Mouse (Mus musculus): ENCODE measurements around the gene Ifitm6. TPM values are rescaled to one million over a fixed set of nuclear protein-coding genes. Genes with fewer than 3 reads are reported as not detected.
"Not testable (repeated sequence)": the region's sequence is repeated elsewhere in the genome, so short reads cannot be mapped to it uniquely, and the experiment has no call there.

The Ifitm6 gene
- total and polyA plus RNA-seq, 2 experiments from 2014 or later: 0.83 to 0.99 TPM

GRCm38 (mm10) chr7:141039386-141040107, 21.8 kb upstream of the Ifitm6 start:
- Histone ChIP-seq H3K4me2 (ENCODE audit: low read depth, low read length, poor library complexity, severe bottlenecking) (no peak overlapping the region), H3K27me3 (ENCODE audit: insufficient read depth, low read length) (no peaks in the 10 kb centered on the region), H3K4me1 (ENCODE audit: insufficient read depth, low read length) (no peaks in the 10 kb centered on the region), H3K27ac (ENCODE audit: low read depth, low read length) (no peak overlapping the region), H3K9ac (replicated peaks; ENCODE audit: low read length, poor library complexity, severe bottlenecking) (no peak overlapping the region), H3K36me3 (ENCODE audit: insufficient read depth, low read length) (no peaks in the 10 kb centered on the region), H3K9me3 (ENCODE audit: low read length) (no peaks in the 10 kb centered on the region), H3K4me3 (ENCODE audit: low read depth, low read length) (no peak overlapping the region)
- no peak for DNase-seq (ENCODE audit: low spot score)
- WGBS: 88% methylated on average over 4 of the region's 4 CpGs
- no peak for ATAC-seq (ENCODE audit: low FRiP score)
- no peak for TF ChIP-seq CTCF (IDR thresholded peaks at IDR 0.05)

- Histone ChIP-seq H3K4me1 (ENCODE audit: insufficient read depth, low read length) (no peaks in the 10 kb centered on the region), H3K9ac (replicated peaks; ENCODE audit: low read length, poor library complexity, severe bottlenecking) (no peak overlapping the region), H3K4me3 (ENCODE audit: low read depth, low read length) (no peak overlapping the region), H3K36me3 (ENCODE audit: insufficient read depth, low read length) (no peaks in the 10 kb centered on the region), H3K27ac (ENCODE audit: low read depth, low read length) (no peak overlapping the region), H3K9me3 (ENCODE audit: low read length) (no peaks in the 10 kb centered on the region), H3K4me2 (ENCODE audit: low read depth, low read length, poor library complexity, severe bottlenecking) (no peak overlapping the region), H3K27me3 (ENCODE audit: insufficient read depth, low read length) (no peaks in the 10 kb centered on the region)
- WGBS: 85% methylated on average over 20 of the region's 21 CpGs
- ATAC-seq (ENCODE audit: low FRiP score) (no peak), DNase-seq (ENCODE audit: low spot score) (no peak)
- no peak for TF ChIP-seq CTCF (IDR thresholded peaks at IDR 0.05)
Observed at GRCm38 (mm10) chr7:141038090-141039032, 20.6 kb upstream of the Ifitm6 start.

- H3K27ac ChIP-seq (ENCODE audit: low read depth, low read length); H3K4me2 ChIP-seq (ENCODE audit: low read depth, low read length, poor library complexity, severe bottlenecking); H3K36me3 ChIP-seq (ENCODE audit: insufficient read depth, low read length); H3K9ac ChIP-seq (replicated peaks; ENCODE audit: low read length, poor library complexity, severe bottlenecking); H3K9me3 ChIP-seq (ENCODE audit: low read length); DNase-seq (ENCODE audit: low spot score); H3K4me1 ChIP-seq (ENCODE audit: insufficient read depth, low read length); H3K27me3 ChIP-seq (ENCODE audit: insufficient read depth, low read length); ATAC-seq (ENCODE audit: low FRiP score); H3K4me3 ChIP-seq (ENCODE audit: low read depth, low read length): not testable (repeated sequence)
- WGBS: 88% methylated on average over 1 of the region's 2 CpGs
Observed at GRCm38 (mm10) chr7:141036624-141037023, 18.9 kb upstream of the Ifitm6 start.

- no peak overlapping the region for H3K9ac ChIP-seq (replicated peaks; ENCODE audit: low read length, poor library complexity, severe bottlenecking)
- no peak overlapping the region for H3K27ac ChIP-seq (ENCODE audit: low read depth, low read length)
- TF ChIP-seq CTCF (IDR thresholded peaks at IDR 0.05): no peak
- ATAC-seq (ENCODE audit: low FRiP score): no peak
- H3K36me3 ChIP-seq (ENCODE audit: insufficient read depth, low read length): no peaks in the 10 kb centered on the region
- H3K4me2 ChIP-seq (ENCODE audit: low read depth, low read length, poor library complexity, severe bottlenecking): no peak overlapping the region
- no peak for DNase-seq (ENCODE audit: low spot score)
- no peaks in the 10 kb centered on the region for H3K9me3 ChIP-seq (ENCODE audit: low read length)
- no peaks in the 10 kb centered on the region for H3K4me1 ChIP-seq (ENCODE audit: insufficient read depth, low read length)
- WGBS: 80% methylated on average over 9 of the region's 9 CpGs
- no peak overlapping the region for H3K4me3 ChIP-seq (ENCODE audit: low read depth, low read length)
- no peaks in the 10 kb centered on the region for H3K27me3 ChIP-seq (ENCODE audit: insufficient read depth, low read length)
Observed at GRCm38 (mm10) chr7:141032458-141033167, 14.9 kb upstream of the Ifitm6 start.

- WGBS: 39% methylated on average over 3 of the region's 3 CpGs
- no peak overlapping the region for H3K27ac ChIP-seq (ENCODE audit: low read depth, low read length)
Observed at GRCm38 (mm10) chr7:141030390-141030789, 12.7 kb upstream of the Ifitm6 start.

More at GRCm38 (mm10) chr7:141030390-141030789, 12.7 kb upstream of the Ifitm6 start:
- Histone ChIP-seq H3K4me3 (ENCODE audit: low read depth, low read length) (no peak overlapping the region), H3K9me3 (ENCODE audit: low read length) (no peaks in the 10 kb centered on the region), H3K4me1 (ENCODE audit: insufficient read depth, low read length) (no peaks in the 10 kb centered on the region), H3K4me2 (ENCODE audit: low read depth, low read length, poor library complexity, severe bottlenecking) (no peak overlapping the region), H3K36me3 (ENCODE audit: insufficient read depth, low read length) (no peaks in the 10 kb centered on the region), H3K9ac (replicated peaks; ENCODE audit: low read length, poor library complexity, severe bottlenecking) (no peak overlapping the region), H3K27me3 (ENCODE audit: insufficient read depth, low read length) (no peaks in the 10 kb centered on the region)
- no peak for TF ChIP-seq CTCF (IDR thresholded peaks at IDR 0.05)
- ATAC-seq (ENCODE audit: low FRiP score) (no peak), DNase-seq (ENCODE audit: low spot score) (no peak)

Data from midbrain, postnatal 0 days (tissue).